Mouse (Mus musculus): Measurements from ENCODE around the gene Aloxe3.

GRCm38 (mm10) chr11:69078041-69078440 is 47.7 kb upstream of the Aloxe3 start:
- TF ChIP-seq CTCF (IDR thresholded peaks at IDR 0.05 in 2 of 3, conservative IDR thresholded peaks at IDR 0.05 in 1 of 3; ENCODE audit: control insufficient read depth in 1 of 3, insufficient read depth in 1 of 3, low read depth in 2 of 3, low read length in 3 of 3, poor library complexity in 1 of 3, severe bottlenecking in 1 of 3) (no peak), USF1 (IDR thresholded peaks at IDR 0.05; ENCODE audit: low read depth, low read length) (no peak), TAL1 (IDR thresholded peaks at IDR 0.05; ENCODE audit: low read length) (no peak), POLR2A (IDR thresholded peaks at IDR 0.05; ENCODE audit: control insufficient read depth in 1 of 2, insufficient read depth in 1 of 2, low read depth in 1 of 2, low read length in 2 of 2, poor library complexity in 1 of 2) (no peak), TBP (IDR thresholded peaks at IDR 0.05; ENCODE audit: low read depth, low read length) (no peak), ZNF384 (IDR thresholded peaks at IDR 0.05; ENCODE audit: low read depth, low read length) (no peak), GATA1 (IDR thresholded peaks at IDR 0.05; ENCODE audit: low read depth, low read length) (no peak), ZC3H11A (IDR thresholded peaks at IDR 0.05; ENCODE audit: low read depth, low read length) (no peak), JUND (IDR thresholded peaks at IDR 0.05; ENCODE audit: low read depth, low read length) (no peak)
